Mouse (Mus musculus) heart, embryonic 11.5 days (tissue): Measurements from ENCODE around the gene Rbpj. TPM values are rescaled to one million over a fixed set of nuclear protein-coding genes. Genes with fewer than 3 reads are reported as not detected.

Experiments used
- ATAC-seq: fragments of 200-750 bp; cut with Nextera tagmentation; replicated peaks from 2 replicates; pipeline ENCODE4 v1.8.0; 2017; ENCODE audit warnings: moderate library complexity; ENCODE audit not compliant: insufficient number of reproducible peaks, low FRiP score, low TSS enrichment
- H3K27ac ChIP-seq: fragments of 300-500 bp; sonication (generic); 2 replicates; pipeline ENCODE4 v1.5.1; 2014; ENCODE audit warnings: mild to moderate bottlenecking, low read depth, low read length
- H3K27me3 ChIP-seq: fragments of 300-500 bp; sonication (generic); 2 replicates; pipeline ENCODE4 v1.6.1; 2014; ENCODE audit warnings: mild to moderate bottlenecking, low read length, mixed read lengths; ENCODE audit not compliant: control insufficient read depth, insufficient read depth
- H3K36me3 ChIP-seq: fragments of 300-500 bp; sonication (generic); 2 replicates; pipeline ENCODE4 v1.6.1; 2014; ENCODE audit warnings: mild to moderate bottlenecking, low read length, moderate library complexity, mixed read lengths; ENCODE audit not compliant: control insufficient read depth, insufficient read depth
- H3K4me1 ChIP-seq: fragments of 300-500 bp; sonication (generic); 2 replicates; pipeline ENCODE4 v1.6.1; 2014; ENCODE audit warnings: low read length; ENCODE audit not compliant: control insufficient read depth, insufficient read depth
- H3K4me2 ChIP-seq: fragments of 300-500 bp; sonication (generic); 2 replicates; pipeline ENCODE4 v1.6.1; 2014; ENCODE audit warnings: mild to moderate bottlenecking, moderate library complexity
- H3K4me3 ChIP-seq: fragments of 300-500 bp; sonication (generic); 2 replicates; pipeline ENCODE4 v1.5.1; 2014; ENCODE audit warnings: low read depth, low read length
- H3K9ac ChIP-seq: fragments of 300-500 bp; sonication (generic); 2 replicates; pipeline ENCODE4 v1.6.1; 2014; ENCODE audit warnings: mild to moderate bottlenecking, low read depth, low read length, moderate library complexity
- H3K9me3 ChIP-seq: fragments of 300-500 bp; sonication (generic); replicated peaks from 2 replicates; pipeline ENCODE4 v1.6.1; 2016; ENCODE audit warnings: low read length; ENCODE audit not compliant: control insufficient read depth
- WGBS: fragments of 180-500 bp; shearing (Covaris S2); extraction: QIAGEN DNeasy Blood & Tissue Kit; methylation state at CpG from one replicate; pipeline ENCODE4 v1.1.7; 2014; ENCODE audit not compliant: insufficient replicate concordance; 5-methylcytosine and 5-hydroxymethylcytosine counted together
- polyA plus RNA-seq: library from polyadenylated mRNA; unstranded; fragments of >200 nt; fragmentation: Nextera tagmentation; extraction: Ambion mirVana; gene quantifications from 2 replicates; pipeline ENCODE4 v1.2.1, GENCODE M21; 2014

Rbpj gene
- polyA plus RNA-seq, 1 experiment from 2014 or later, result 22.0 TPM

DNA sequence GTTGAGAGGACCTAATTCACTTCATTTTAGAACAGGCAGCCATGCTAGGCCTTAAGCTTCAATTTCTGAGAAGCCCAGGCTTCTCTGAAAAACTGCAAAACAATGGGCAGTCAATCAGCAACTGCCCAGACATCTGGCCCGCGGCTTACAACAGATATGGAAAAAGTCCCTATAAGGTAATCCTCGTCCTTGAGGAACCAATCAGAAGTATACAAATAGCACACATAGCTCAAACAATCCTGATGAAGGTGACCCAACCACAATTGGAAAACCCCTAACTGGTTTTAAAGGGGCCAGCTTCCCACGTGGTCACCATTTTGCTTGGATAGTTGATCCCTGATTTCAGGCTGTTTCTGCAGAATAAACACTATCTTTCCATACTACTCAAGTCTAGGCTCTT lies 89.0 kb downstream of the Rbpj start:
- WGBS, result 72% methylated on average over 4 of the region's 4 CpGs
- Histone ChIP-seq H3K36me3 (no peaks in the 10 kb centered on the region), H3K4me1 (no peaks in the 10 kb centered on the region), H3K9me3 (no peaks in the 10 kb centered on the region), H3K4me2 (no peak overlapping the region), H3K27me3 (no peaks in the 10 kb centered on the region), H3K9ac (no peak overlapping the region), H3K27ac (no peak overlapping the region), H3K4me3 (no peak overlapping the region)
- no peak for ATAC-seq

GRCm38 (mm10) chr5:53555474-53555873 lies 89.5 kb downstream of the Rbpj start:
- Histone ChIP-seq H3K4me2 (no peak overlapping the region), H3K27ac (no peak overlapping the region), H3K4me3 (no peak overlapping the region), H3K9ac (no peak overlapping the region), H3K9me3 (no peaks in the 10 kb centered on the region), H3K27me3 (no peaks in the 10 kb centered on the region), H3K36me3 (no peaks in the 10 kb centered on the region), H3K4me1 (no peaks in the 10 kb centered on the region)
- ATAC-seq, result no peak
- WGBS, result 88% methylated on average over 8 of the region's 8 CpGs

GRCm38 (mm10) chr5:53555929-53556328 lies 90.0 kb downstream of the Rbpj start:
- ATAC-seq, result no peak
- 88% methylated on average over 5 of the region's 5 CpGs for WGBS
- Histone ChIP-seq H3K9ac (no peak overlapping the region), H3K4me2 (no peak overlapping the region), H3K27ac (no peak overlapping the region), H3K9me3 (no peaks in the 10 kb centered on the region), H3K27me3 (no peaks in the 10 kb centered on the region), H3K36me3 (no peaks in the 10 kb centered on the region), H3K4me1 (no peaks in the 10 kb centered on the region), H3K4me3 (no peak overlapping the region)

- no peak overlapping the region for H3K4me2 ChIP-seq
- ATAC-seq, result no peak
- 75% methylated on average over 6 of the region's 6 CpGs for WGBS
Observed at GRCm38 (mm10) chr5:53557544-53558260, 91.8 kb downstream of the Rbpj start.

DNA sequence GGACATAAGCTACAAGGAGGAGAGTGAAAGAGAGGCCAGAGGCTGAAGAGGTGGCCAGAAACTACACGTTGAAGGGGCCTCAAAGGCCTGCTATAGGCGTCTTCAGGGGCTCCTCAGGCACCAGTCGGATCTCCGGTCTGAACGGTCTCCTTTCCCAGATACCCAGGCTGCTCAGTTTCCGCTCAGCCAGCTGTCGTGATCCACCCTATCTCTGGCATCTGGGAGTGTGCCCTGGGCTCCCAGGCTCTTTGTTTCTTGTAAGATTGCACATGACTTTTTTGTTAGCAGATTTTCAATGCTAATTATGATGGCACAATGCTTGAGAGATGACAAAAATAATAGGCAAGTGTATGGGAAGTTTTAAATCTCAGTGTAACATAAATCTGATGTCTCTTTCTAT lies 95.2 kb downstream of the Rbpj start:
- no peaks in the 10 kb centered on the region for H3K36me3 ChIP-seq
- H3K4me3 ChIP-seq, result no peak overlapping the region
- no peak for ATAC-seq
- H3K27me3 ChIP-seq, result no peaks in the 10 kb centered on the region
- no peak overlapping the region for H3K27ac ChIP-seq
- no peaks in the 10 kb centered on the region for H3K4me1 ChIP-seq
- H3K4me2 ChIP-seq, result no peak overlapping the region
- WGBS, result 72% methylated on average over 7 of the region's 7 CpGs
- H3K9me3 ChIP-seq, result no peaks in the 10 kb centered on the region
- H3K9ac ChIP-seq, result no peak overlapping the region

More at GRCm38 (mm10) chr5:53557544-53558260, 91.8 kb downstream of the Rbpj start:
- Histone ChIP-seq H3K4me1 (no peaks in the 10 kb centered on the region), H3K27me3 (no peaks in the 10 kb centered on the region), H3K9me3 (no peaks in the 10 kb centered on the region), H3K9ac (no peak overlapping the region), H3K27ac (no peak overlapping the region), H3K4me3 (no peak overlapping the region), H3K36me3 (no peaks in the 10 kb centered on the region)

DNA sequence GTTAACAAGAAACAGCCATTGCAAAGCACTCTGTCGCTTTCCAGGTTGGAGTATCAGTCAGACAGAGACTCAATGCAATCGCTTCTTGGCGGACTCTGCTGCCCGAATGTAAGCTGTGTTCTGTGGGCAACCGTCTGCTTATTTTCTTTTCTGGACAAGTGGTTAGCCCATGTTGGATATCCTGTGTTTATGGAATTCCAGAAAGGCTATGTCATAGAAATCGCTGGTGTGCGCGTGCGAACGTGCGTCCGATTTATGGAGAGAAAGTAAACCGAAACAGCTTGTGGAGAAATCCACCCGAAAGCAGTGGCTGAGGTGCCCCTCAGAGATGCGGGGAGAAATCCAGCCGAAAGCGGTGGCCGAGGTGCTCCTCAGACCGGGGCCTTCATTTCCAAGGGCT lies 98.4 kb downstream of the Rbpj start:
- no peak for ATAC-seq
- H3K9me3 ChIP-seq, result no peaks in the 10 kb centered on the region
- H3K36me3 ChIP-seq, result no peaks in the 10 kb centered on the region
- H3K4me1 ChIP-seq, result no peaks in the 10 kb centered on the region
- no peaks in the 10 kb centered on the region for H3K27me3 ChIP-seq
- H3K27ac ChIP-seq, result no peak overlapping the region
- no peak overlapping the region for H3K4me2 ChIP-seq
- 79% methylated on average over 19 of the region's 19 CpGs for WGBS
- no peak overlapping the region for H3K4me3 ChIP-seq
- no peak overlapping the region for H3K9ac ChIP-seq

- ATAC-seq, result no peak
- Histone ChIP-seq H3K27me3 (no peaks in the 10 kb centered on the region), H3K27ac (no peak overlapping the region), H3K4me1 (no peaks in the 10 kb centered on the region), H3K9me3 (no peaks in the 10 kb centered on the region), H3K36me3 (no peaks in the 10 kb centered on the region), H3K4me2 (no peak overlapping the region), H3K4me3 (no peak overlapping the region), H3K9ac (no peak overlapping the region)
- WGBS, result 77% methylated on average over 5 of the region's 5 CpGs
Observed at GRCm38 (mm10) chr5:53565213-53565794, 99.4 kb downstream of the Rbpj start.

DNA sequence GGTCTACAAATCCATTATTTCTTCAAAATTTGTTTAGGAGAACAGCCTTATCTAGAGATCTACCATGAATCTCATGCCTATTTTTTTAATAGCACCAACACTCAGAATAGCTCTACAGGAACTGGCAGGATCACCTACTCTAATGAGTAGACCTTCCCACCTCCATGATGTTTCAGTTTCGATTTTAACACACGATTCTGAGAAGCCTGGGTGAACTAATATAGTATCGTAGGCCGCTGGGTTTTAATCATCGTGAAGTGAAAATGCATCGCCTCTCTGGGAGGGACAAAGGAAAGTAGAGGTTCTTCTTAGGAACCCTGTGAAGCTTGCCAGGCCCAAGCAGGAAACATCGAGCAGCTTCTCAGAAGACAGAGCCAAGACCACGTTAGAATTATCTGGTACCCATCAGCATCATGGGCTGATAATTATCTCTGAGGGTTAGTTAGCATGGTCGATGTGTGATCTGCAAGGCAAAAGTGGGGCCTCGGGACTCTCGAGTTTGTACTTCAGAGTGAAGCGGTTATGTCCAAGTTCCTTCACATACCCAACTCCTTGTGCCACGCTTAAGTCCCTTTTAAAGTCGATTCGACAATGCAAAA lies 100.6 kb downstream of the Rbpj start:
- 86% methylated on average over 15 of the region's 15 CpGs for WGBS
- no peak overlapping the region for H3K27ac ChIP-seq
- ATAC-seq, result no peak

More for the DNA sequence above, 100.6 kb downstream of the Rbpj start:
- H3K36me3 ChIP-seq, result no peaks in the 10 kb centered on the region
- no peak overlapping the region for H3K4me3 ChIP-seq
- H3K9ac ChIP-seq, result no peak overlapping the region
- H3K4me2 ChIP-seq, result no peak overlapping the region
- no peaks in the 10 kb centered on the region for H3K4me1 ChIP-seq
- no peaks in the 10 kb centered on the region for H3K9me3 ChIP-seq
- no peaks in the 10 kb centered on the region for H3K27me3 ChIP-seq
